Mouse (Mus musculus): ENCODE data around the gene Usp28. TPM values are rescaled to one million over a fixed set of nuclear protein-coding genes. Genes with fewer than 3 reads are reported as not detected.
"Not testable (repeated sequence)": the region's sequence is repeated elsewhere in the genome, so short reads cannot be mapped to it uniquely, and the experiment has no call there.

Gene Usp28
- 10 to 100 TPM; 55.1 to 68.8 (median 65.2) TPM for total RNA-seq (2022)

GRCm38 (mm10) chr9:48984845-48985707 is at the start of gene Usp28:
Gene Usp28, plus strand, starts transcription at chr9:48985375.
- DNase-seq (ENCODE audit: low spot score in 2 of 2) = peak; percentile 99 to 100

GRCm38 (mm10) chr9:48942349-48942748 is 42.8 kb upstream of the Usp28 start:
- DNase-seq (ENCODE audit: low spot score in 2 of 2) = no peak

GRCm38 (mm10) chr9:48947565-48947964 is 37.6 kb upstream of the Usp28 start:
- no peak for DNase-seq (ENCODE audit: low spot score in 2 of 2)

GRCm38 (mm10) chr9:48961314-48961713 is 23.9 kb upstream of the Usp28 start:
- no peak for DNase-seq (ENCODE audit: low spot score in 2 of 2)

GRCm38 (mm10) chr9:48962131-48962530 is 23.0 kb upstream of the Usp28 start:
- DNase-seq (ENCODE audit: low spot score in 2 of 2) = no peak

GRCm38 (mm10) chr9:48964587-48965040 is 20.6 kb upstream of the Usp28 start, which contains the start of gene Htr3b:
Gene Htr3b, minus strand, starts transcription at chr9:48964990.
- DNase-seq (ENCODE audit: low spot score in 2 of 2) = no peak

- DNase-seq (ENCODE audit: low spot score in 2 of 2) = no peak
Observed at GRCm38 (mm10) chr9:48972494-48972893, 12.7 kb upstream of the Usp28 start.

GRCm38 (mm10) chr9:48976661-48977355 is 8.4 kb upstream of the Usp28 start:
- DNase-seq (ENCODE audit: low spot score in 2 of 2) = no peak

GRCm38 (mm10) chr9:48980371-48980770 is 4.8 kb upstream of the Usp28 start:
- DNase-seq (ENCODE audit: low spot score in 2 of 2) = no peak

GRCm38 (mm10) chr9:48980781-48981180 is 4.4 kb upstream of the Usp28 start:
- no peak for DNase-seq (ENCODE audit: low spot score in 2 of 2)

- no peak for DNase-seq (ENCODE audit: low spot score in 2 of 2)
Observed at GRCm38 (mm10) chr9:48981827-48982226, 3.3 kb upstream of the Usp28 start.

- not testable (repeated sequence) for DNase-seq (ENCODE audit: low spot score in 2 of 2)
Observed at GRCm38 (mm10) chr9:48983801-48984200, 1.4 kb upstream of the Usp28 start.

GRCm38 (mm10) chr9:48984320-48984844 is 793 bp upstream of the Usp28 start:
- DNase-seq (ENCODE audit: low spot score in 2 of 2) = no peak

- DNase-seq (ENCODE audit: low spot score in 2 of 2) = no peak
Observed at GRCm38 (mm10) chr9:48985708-48986088, 523 bp downstream of the Usp28 start.

- DNase-seq (ENCODE audit: low spot score in 2 of 2) = peak; percentile 31 to 49
Observed at GRCm38 (mm10) chr9:48986616-48987141, 1.5 kb downstream of the Usp28 start.

GRCm38 (mm10) chr9:48987201-48988101 is 2.3 kb downstream of the Usp28 start:
- DNase-seq (ENCODE audit: low spot score in 2 of 2) = no peak

- DNase-seq (ENCODE audit: low spot score in 2 of 2) = no peak
Observed at GRCm38 (mm10) chr9:48991671-48992070, 6.5 kb downstream of the Usp28 start.

GRCm38 (mm10) chr9:48994779-48995178 is 9.6 kb downstream of the Usp28 start:
- DNase-seq (ENCODE audit: low spot score in 2 of 2) = no peak

GRCm38 (mm10) chr9:48995735-48996134 is 10.6 kb downstream of the Usp28 start:
- DNase-seq (ENCODE audit: low spot score in 2 of 2) = no peak

- DNase-seq (ENCODE audit: low spot score in 2 of 2) = peak; percentile 27 to 35
Observed at GRCm38 (mm10) chr9:48999256-48999655, 14.1 kb downstream of the Usp28 start.

- DNase-seq (ENCODE audit: low spot score in 2 of 2) = no peak
Observed at GRCm38 (mm10) chr9:49015824-49016223, 30.6 kb downstream of the Usp28 start.
